Mouse (Mus musculus) WW6 (cell line): ENCODE measurements around the gene Dnah12.
"Not testable (repeated sequence)": the region's sequence is repeated elsewhere in the genome, so short reads cannot be mapped to it uniquely, and the experiment has no call there.

Source experiments
- DNase-seq: peaks from one replicate; pipeline ENCODE4 v3.0.0-alpha.2; 2013; ENCODE audit warnings: low read depth, low spot score

The Dnah12 gene

GRCm38 (mm10) chr14:26881700-26882099 is 188.6 kb downstream of the Dnah12 start:
- no peak for DNase-seq

DNA sequence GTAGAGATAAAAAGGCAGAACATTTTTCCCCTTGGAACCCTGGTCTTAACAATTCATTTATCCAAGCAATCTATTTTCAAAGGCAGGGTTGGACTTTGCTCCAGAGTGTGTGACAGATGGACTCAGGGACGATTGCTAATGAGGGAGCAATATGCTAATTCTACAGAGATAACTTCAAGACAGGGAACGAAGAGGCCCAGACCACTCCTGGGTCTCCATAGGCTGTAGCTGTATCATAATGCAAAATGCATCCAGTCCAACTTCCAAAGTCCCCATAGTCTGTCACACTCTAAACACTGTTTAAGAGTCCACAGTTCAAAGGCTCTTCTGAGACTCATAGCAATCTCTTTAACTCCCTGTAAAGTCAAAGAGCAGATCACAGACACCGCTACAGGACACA is 194.2 kb downstream of the Dnah12 start:
- DNase-seq, result no peak

DNA sequence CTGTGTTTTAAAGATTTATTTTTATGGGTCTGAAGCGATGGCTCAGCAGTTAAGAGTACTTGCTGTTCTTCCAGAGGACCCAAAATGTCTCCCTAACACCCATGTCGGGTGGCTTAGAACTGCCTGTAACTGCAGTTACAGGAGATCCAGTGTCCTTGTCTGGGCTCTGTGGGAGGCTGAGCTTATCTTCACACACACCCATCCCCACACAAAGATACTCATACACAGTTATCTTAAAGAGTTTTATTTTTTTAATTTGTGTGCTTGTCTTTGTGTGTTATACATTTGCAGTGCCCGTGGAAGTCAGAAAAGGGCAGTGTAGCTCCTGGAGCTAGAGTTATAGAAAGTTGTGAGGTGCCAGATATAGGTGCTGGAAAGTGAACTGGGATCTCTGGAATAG is 197.7 kb downstream of the Dnah12 start:
- DNase-seq, result no peak

GRCm38 (mm10) chr14:26894392-26894791 is 201.3 kb downstream of the Dnah12 start, which contains the start of gene Asb14:
TSS of gene Asb14 (plus strand) at chr14:26894557.
- no peak for DNase-seq

DNA sequence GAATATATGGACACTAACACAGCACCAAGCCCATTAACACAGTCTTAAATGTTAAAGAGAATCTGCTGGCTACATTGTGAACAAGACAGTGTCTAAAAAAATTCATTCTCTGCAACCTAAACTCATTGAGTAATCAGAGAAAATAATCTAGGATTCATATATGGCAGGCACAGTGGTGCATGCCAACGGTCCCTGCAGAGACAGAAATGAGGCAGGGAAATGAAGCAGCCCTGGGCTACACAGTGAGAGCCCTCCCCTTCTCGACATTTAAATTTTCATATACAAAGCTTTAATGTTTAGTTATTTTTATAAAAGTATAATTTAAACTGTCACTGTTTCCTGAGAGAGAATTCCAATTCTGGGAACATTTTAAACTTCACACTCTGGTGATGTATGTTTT is 206.4 kb downstream of the Dnah12 start:
- DNase-seq, result no peak

DNA sequence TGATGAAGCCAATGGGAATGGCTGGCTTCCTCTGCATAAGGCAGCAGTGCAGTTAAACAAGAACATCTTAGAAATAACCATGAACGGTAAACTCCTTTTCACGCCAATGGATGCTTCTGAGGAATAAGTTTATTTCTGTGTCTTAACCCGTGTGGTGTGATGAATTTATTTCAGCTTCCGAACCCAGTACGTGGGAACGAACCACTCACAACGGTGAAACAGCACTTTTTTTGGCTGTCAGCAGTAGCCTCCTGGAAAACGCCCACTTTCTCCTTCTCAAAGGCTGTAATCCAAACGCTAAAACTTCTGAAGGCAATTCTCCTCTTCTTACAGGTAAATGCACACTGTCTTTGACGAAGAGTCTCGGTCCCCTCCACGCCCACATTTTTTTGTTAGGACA is 207.8 kb downstream of the Dnah12 start:
- no peak for DNase-seq

GRCm38 (mm10) chr14:26907401-26907800 is 214.3 kb downstream of the Dnah12 start:
- DNase-seq, result no peak

DNA sequence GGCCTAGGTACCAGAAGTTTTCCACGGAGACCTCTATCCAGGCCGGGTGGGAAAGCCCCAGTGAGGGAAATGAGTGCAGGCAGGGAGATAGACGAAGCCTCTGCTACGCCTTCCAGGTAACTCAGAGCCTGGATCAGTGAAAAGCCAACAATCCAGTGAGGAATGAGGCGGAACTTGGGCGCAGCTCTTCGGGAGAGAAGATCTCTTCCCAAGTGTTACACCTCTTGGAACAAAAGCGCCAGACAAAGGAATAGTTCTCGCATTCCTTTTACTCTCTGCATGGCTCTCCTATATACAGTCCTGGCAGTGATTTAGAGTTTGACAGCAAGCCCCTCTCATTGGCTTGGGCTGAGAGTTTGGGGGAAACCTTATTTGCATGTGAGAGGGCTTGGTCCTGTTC is 217.4 kb downstream of the Dnah12 start:
- DNase-seq, result not testable (repeated sequence)

- DNase-seq, result no peak
Measured at GRCm38 (mm10) chr14:26911201-26911600, 218.1 kb downstream of the Dnah12 start.

- DNase-seq, result no peak
Measured at GRCm38 (mm10) chr14:26911826-26912225, 218.8 kb downstream of the Dnah12 start.

DNA sequence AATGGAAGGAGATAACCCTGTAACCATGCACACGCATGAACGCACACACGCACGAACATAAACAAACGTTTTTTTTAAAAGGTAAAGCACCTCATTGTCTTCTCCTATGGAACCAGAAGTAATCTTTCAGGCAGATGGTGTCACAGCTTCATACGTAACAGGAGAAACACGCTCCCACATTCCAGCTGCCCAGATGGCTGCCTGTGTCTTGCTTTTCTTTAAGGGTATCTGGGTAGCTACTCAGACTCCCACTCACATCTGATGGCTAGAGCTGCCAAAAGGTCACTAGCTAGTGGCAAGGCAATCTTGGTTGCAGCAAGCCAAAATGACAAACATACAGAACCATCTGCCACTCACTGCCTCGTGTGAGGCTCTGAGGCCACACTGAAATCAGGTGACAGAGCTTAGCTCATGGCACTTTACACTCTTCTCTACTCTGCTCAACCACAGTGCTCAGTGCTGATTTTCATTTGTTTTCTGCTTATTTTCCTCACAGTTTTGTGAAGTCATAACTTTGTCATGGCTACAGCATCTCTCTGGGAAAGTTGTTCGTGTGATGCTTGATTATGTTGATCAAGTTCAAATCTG is 220.7 kb downstream of the Dnah12 start:
- no peak for DNase-seq

- DNase-seq, result no peak
Measured at GRCm38 (mm10) chr14:26919310-26919709, 226.2 kb downstream of the Dnah12 start.

GRCm38 (mm10) chr14:26923702-26924421 is 230.8 kb downstream of the Dnah12 start:
- no peak for DNase-seq

DNA sequence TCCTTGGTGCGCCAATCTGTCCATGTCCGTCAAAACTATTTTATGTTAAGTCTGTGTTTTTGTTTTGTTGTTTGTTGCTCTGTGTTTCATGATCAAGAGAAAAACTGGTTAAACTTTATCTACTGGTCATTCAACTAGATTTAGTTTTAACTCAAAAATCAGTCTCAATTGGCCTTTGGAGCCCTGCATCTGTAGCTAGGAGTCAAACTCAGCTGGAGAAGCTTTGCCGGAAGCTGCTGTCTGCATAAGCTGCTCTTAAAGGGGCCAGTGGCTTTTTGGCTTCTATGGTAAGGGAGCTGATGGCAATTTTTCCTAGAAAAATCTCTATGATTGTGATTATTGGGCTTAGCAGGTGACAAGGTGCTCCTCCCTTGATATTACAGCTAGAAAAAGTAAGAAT is 241.8 kb downstream of the Dnah12 start:
- DNase-seq, result no peak

DNA sequence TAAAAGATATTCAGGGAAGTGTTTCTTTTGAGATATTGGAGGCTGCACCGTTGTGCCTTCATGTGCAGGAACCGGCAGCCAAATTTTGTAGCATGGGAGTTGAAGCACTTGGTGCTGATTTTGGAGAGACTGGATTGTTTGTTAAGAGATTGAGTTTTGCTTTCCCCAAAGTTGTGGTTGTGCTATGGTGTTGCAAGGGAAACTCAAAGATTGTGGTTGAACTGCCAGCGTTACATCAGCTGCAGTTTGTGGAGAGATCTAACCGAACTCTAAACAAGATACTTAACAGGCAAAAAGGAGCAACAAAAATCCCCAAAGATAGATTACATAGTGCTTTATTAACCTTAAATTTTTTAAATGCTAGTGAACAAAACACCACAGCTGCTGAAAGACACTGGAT is 242.5 kb downstream of the Dnah12 start:
- DNase-seq, result no peak
